Mouse (Mus musculus) cerebellum, adult 9-10 months (tissue): ENCODE measurements around the gene Astn2.
"Not testable (repeated sequence)": the region's sequence is repeated elsewhere in the genome, so short reads cannot be mapped to it uniquely, and the experiment has no call there.

ENCODE experiments used
- DNase-seq: peaks from one replicate; pipeline ENCODE4 v3.0.0; 2022

Gene Astn2

DNA sequence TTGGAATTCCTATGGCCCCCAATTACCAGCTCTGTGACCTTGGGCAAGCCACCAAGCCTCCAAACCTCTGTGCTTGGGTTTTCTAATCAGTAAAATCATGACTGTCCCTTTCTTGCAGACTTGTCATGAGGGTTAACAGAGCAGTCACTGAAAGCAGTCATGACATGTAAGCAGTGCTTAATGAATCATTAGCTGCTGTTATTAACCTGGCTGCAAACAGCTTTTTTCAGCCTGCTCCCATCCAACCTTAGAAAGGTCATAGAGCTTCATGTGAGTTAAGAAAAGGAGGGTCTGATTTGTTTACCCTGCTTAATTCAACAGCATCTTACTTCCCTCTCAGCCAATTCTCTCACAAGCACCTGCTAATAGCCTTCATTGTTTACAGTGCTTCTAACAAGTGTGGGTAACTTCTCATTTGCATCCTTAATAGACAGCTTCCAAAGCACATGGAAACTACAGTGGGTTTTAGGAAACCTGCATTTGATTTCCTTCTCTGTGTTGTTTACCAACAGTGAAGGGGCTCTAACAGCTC lies 661.2 kb downstream of the Astn2 start:
- DNase-seq = no peak

DNA sequence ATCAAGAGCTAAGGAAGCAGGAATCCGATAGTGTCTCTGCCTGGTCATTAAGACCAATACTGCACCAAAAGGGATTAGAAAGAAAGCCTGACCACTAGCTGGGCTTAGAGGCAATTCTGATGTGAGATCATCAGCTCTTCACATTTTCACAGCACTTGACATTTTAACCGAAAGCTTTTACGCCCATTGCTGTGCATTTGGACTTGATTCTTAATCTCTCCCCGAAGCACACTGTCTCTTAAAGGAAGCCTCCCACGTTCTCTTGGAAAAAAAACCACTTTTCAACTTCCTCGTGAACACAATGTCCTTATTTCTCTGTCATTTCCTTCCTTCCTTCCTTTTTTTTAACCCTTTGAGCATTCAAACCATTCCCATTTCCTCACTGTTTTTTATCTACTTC lies 680.0 kb downstream of the Astn2 start:
- no peak for DNase-seq

DNA sequence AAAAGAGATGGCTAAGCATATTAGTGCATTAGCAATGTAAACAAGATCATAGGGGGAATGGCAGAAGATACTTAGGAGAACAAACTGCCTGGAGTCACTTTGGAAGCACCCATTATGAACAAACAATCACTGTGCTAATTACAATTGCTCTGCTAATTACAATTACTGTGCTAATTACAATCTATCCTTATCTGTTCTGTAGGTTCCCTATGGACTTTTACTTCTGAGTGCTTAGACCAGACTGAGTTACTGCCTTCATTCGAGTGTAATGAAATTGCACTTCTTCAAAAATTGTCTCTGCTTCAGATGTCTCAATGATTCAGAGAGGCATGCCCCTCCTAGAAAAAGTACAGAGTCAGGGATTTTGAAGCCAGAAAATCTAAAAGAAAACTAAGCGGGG lies 684.8 kb downstream of the Astn2 start:
- DNase-seq = no peak

DNA sequence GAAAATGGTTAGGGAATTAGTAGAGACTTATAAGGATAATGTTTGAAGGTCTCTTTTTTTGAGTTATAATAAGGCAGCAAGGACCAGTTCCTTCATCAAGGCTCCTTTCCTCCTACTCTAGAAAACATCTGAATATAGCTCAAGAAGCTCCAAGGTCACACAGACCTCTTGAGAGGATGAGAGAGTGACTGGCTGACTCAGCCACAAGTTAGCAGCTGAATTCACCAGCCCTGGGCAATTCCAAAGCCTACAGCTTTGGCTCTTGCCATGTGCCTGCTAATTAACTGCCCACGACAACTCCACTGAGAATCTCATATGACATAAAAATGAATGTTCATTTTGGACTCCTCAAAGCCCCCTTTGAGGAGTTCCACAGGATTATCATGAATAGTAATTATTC lies 686.5 kb downstream of the Astn2 start:
- no peak for DNase-seq

DNA sequence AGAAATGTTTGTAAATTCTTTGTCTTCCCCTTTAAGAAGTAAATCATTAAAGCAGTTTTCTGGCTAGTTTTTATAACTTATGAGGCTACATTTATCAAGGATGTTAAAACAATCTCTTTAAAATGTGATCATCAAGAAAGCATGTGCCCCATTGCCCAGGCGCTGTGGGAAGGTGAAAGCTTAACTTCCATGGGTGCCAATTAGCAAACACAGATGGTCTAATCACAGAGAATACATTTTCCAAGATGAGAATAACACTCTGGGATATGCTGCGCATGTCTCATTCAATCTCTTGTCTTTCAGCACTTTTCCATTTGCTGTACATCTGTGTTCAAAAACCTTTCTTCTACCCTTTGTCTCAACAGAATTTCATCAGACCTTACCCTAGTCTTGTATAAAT lies 688.3 kb downstream of the Astn2 start:
- DNase-seq = peak; percentile 71

DNA sequence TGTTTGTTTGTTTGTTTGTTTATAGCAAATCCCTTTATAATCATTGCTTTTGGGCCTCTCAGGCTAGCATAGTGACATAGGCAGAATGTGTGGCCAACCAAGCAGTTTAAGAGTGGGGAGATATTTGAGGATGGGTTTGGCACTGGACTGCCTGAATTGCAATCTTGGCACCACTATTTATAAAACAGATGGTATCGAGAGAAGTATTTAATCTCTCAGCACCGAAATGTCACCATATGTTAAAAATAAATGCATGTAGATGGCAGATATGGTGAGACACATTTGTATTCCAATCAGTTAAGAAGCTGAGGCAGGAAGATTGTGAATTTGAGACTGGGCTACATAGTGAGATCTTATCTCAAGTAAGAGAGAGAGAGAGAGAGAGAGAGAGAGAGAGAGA lies 692.7 kb downstream of the Astn2 start:
- peak; percentile 97 for DNase-seq

DNA sequence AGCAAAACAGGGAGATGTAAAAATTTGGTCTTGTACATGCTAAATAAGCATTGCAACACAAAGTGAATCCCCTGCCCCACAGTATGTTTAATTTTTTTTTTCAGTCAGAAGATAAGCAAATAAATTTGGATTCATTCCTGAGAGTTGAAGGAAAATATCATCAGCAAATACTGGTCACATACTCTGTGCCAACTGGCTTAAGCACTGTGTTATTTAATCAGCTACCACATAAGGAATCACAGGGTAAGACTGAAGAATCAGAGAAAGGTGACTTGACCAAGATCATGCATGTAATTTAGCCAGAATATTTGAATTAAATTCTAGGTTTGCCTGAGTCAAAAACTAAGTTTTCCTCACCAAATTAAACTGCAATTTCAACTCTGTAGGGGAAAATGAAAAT lies 693.8 kb downstream of the Astn2 start:
- DNase-seq = peak; percentile 65

DNA sequence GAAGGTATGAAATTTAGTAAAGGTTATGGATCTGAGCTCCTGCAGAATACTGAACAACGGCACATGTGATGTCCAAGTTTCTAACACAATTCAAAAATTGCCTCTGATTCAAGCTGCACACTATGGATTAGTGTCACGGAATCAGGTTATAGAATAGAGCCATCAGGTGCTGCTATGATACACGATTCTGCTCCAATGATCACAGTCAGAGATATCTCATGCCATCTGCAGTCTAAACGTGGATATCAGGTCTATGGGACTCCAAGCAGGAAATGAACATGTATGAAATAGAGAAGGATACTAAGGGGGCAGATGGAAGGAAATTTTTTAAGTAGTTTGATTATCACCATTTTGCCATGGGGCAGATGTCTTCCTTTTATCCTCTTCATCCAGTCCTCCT lies 702.6 kb downstream of the Astn2 start:
- DNase-seq = peak; percentile 63

DNA sequence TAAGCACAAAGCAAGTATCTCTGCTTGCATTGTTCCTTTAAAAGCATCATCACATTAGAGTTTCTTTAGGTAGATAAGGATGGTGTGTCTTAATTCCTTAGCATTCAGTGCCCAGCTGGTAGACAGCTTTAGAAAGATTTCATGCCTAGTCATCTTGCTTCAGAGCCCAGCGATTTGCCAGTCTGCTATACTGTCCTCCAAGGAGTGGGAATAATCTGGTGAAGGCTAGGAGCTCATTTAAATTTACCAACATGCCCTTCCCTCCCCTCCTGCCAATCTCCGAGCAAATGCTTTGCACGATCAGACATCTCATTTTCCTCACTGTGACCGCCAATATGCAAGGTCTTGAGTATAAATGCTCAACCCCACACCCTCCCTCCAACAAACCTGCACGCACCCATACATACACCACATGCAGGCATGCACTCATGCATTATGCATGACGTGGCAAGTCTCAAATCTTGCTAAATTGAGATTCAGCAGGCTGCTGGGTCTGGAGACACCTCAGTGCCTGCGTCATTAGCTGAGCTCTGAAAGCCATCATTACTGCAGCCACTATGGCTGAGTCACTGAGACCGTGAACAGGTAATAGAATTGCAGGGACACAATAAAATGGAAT lies 704.6 kb downstream of the Astn2 start:
- DNase-seq = no peak

DNA sequence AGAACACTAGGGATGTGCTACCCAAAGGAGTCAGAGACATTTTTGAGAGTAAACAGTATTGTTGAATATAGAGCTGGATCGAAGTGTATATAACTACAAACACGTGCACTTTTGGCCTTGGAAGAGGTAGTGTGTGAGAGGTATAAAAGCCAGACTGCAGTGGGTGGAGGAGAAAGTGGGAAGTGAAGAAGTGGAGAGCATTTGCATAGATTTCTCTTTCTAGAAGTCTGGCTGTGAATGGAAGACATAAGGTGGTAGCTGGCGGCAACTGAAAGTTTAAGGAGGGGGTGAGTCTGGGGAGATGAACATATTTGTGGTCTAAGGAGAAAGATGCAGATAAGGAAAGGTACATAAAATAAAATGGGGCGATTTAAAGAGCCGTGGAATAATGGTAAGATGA lies 709.2 kb downstream of the Astn2 start:
- no peak for DNase-seq

DNA sequence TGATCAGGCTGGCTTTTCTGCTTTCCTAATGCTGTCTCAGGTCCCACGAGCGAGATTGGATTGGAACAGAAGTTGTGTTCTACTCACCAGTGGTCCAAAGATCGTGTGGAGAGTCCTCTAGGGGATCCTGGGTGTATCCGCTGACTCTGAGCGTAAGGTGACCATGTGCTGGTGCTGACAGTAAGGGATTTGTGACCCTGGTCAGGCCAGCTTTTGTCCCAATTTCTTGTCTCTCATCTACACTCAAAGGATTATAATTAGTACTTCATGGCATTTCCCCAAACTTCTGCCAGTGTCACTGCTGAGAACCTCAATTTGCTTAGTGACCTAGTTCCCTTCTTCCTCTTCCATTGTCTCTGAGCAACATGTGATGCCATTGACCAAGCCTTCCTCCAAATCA lies 710.4 kb downstream of the Astn2 start:
- peak; percentile 84 for DNase-seq

DNA sequence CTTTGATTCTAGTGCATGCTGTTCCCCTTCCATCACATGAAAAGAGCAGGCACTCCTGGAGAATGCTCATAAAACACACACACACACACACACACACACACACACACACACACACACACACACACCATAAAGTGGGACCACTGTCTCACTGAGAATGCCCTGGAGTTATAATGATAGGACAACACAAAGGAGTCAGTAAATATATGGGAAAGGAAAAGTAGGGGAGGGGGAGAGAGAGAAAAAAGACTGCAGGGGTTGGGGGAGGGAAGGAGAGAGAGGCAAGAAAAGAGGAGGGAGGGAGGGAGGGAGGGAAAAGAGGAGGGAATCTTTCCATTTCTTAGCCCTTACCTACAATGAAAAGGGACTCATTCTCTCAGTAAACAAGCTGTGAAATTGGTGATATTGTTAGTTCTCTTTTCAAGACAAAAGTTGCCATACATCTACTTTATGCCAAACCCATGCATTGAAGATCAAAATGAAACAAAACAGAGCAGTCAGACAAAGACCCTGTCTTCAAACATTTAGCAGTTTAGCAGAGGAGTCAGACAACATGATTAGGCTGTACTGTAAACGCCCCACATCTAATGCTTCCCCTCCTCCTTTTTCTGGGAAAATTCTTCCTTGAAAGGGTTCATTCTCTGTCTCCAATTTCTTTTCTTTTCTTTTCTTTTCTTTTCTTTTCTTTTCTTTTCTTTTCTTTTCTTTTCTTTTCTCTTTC lies 717.2 kb downstream of the Astn2 start:
- DNase-seq = no peak

DNA sequence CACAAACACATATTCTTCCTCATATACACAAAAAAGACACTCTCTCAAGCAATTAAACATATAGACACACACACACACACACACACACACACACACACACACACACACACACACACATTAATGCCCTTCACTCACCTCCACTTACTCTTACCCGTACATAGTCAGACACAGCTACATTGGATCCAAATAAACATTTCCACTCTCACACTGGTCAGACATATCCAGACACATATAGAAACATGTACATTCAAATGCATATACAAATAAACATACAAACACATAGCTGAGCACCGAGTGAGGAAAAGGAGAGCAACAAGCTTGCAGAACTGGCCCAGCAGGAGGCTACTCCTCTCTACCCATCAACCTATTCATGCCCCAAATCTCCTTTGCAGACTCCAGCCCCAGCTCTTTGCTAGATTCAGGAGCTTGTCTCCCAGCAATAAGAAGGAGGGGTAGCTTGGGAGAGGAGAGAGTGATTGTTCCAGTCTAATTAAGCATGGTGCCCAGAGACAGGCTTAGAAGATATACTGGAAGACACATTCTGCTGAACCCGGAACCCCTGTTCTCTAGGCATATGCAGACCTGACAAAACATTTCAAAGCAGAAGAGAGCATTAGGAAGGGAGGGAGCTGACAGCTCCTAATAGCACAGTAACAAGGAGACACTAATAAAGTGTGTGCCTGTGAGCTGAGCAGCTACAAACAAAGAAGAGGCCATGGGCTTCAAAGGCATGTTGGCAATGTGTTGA lies 718.0 kb downstream of the Astn2 start:
- DNase-seq = no peak

DNA sequence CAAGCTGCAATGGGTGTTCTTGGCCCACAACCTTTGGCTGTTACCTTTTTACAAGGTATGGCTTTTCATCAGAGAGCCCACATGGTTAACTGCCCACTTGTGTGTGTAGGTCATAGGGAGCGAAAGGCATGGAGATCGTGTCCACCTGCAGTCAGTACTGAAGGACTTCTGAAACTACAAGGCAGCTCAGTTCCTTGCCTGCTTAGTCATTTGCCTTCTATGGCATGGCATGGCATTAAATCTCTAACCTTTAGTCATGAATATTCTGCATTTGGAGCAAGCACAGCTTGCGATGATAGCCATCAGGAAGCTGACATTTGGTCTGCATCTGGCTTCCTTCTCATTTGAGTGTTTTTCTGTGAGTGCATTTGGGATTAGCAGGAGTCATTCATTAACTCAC lies 720.0 kb downstream of the Astn2 start:
- DNase-seq = no peak

DNA sequence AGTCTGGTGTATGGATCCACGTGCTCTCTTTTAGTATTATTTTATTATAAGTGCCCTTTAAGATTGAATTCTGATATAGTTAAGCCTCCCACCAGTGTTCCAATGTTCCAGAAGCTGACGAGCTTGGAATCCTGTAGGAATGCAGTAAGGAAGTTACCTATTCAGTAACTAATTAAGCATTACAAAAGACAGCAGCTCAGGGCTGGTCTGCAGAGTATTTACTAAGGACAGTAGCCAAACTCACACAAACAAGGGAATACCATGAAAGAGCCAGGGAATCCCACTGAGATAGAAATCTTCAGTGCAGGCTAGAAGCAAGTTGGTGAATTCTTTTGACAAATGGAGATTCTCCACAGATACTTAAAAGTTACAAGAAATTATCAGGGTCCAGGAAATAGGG lies 724.6 kb downstream of the Astn2 start:
- DNase-seq = not testable (repeated sequence)

DNA sequence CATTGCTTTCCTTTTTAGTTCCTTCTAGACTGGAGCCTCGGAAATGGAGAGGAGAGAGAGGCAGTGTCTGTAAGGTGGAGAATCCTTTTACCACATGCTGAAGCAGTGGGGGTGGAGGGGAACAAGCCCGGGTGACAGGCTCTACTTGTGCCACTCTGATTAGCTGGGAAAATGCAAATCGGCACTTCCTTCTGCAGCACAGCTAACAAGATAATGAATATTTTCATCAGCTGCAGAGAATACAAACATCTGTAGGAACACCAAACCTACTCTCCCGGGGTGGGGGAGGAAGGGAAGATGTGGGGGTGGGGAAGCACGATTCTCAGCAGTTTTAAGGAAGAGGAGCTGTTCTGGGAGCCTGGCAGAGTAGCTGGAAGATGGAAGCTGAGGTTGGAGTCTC lies 725.5 kb downstream of the Astn2 start:
- DNase-seq = no peak

DNA sequence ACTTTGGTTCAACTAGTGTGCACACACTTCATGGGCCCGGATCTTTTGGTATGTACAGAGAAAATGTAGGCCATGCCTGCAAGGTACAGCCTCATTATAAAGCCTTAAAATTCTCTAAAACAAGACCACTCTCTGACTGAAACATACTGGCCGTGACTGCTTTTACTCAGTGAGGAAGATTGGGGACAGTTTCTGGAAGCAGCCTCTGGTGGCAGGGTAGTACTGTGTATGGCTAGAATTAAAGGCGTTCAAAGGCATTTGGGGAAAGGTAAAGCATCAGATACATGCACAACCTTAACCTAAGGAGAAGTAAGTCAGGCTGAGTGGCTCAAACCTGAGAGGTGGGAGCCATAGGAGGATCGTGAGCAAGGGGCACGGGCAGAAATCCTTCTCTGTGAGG lies 725.9 kb downstream of the Astn2 start:
- DNase-seq = no peak

DNA sequence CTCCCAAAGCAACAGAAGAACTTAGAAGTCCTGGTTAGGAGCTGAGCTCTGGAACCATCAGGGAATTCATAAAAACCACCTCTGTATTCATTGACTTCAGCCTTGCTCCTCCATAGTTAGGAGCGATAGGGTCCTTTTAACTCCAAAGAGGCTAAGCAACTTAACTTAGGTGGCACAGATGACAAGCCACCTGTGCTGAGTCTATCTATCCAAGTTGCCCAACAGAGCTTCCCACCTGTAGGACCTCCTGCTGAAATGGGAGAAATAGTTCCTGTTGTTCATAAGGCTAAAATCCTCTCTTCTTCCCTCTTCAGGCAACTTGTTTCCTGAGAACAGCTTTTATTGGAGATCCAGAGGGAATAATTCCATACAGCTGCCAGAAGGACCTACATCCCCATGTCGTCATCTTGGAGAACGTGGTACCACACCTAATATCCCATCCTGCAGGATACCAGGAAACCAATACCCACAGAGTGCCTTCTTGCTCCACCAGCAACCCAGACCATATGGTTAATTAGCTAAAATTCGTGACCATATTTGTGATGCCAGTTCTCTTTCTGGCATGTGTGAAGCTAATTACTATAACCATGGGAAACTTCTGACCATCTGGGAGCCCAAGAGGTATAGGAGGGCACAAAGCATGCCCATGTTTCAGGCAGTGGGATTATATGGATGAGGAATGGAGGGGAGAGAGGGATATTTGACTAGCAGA lies 730.0 kb downstream of the Astn2 start:
- DNase-seq = peak; percentile 97

DNA sequence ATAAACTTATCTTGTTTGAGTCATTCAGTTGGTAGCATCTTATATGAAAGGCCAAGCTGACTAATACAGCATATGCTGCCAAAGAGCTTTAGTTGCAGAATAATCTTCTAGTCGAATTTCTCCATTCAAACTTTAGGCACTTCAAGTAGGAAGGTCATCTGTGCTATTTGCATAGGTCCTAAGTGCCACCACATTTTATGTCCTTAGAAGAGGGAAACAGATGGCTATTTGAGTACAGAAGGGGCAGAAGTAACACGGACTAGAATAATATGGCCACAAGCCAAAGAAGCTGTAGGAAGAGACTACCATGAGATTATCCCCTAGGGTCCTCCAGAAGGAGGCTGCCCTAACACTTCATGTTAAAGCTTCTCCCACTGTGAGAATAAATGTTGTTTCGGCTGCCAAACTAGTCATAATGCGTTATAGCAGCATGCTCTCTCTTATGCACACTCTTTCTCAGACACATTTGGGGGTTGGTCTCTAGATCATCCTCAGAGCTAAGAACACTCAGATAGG lies 730.9 kb downstream of the Astn2 start:
- DNase-seq = peak; percentile 72

DNA sequence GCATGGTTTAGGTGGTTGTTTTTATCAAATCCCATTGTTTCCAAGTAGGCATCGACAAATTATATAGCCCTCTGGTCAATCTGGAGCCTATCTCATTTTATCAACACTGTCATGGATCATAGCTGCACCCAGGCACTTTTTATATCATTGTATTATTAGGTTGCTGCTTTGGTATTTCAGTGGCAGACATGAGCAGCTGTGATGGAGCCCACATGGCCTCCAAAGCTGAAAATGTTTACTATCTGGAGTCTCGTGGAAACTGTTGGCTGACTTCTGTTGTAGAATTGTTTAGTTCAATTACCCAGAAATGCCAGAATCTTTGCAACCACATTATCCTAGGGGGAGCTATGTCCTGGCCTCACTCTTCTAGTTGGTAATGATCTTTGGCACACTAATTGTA lies 732.1 kb downstream of the Astn2 start:
- DNase-seq = no peak

DNA sequence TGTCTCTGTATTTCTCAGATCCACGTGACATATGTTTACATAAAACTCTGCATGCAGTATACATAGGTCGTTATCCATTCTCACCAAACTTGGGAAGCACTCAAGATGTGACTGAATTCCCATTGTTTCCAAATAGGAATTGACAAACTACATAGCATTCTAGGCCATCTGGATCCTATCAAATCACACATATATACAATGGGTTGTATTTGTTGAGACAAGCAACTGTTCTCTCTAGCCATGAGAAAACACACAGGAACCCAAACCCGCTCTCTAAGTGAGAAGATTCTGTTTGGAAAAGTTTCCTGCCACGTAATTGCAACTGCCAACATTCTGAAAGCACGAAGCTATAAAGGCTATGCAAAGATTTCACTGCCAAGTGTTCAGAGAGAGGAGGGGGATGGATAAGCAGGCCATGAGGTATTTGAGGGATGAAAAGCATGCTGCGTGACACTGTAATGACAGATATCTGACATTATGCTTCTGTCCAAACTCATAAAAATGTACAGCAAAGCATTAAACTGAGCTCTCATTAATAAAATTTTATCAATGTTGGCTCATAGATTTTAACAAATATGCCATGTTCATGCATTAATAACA lies 732.7 kb downstream of the Astn2 start:
- no peak for DNase-seq

DNA sequence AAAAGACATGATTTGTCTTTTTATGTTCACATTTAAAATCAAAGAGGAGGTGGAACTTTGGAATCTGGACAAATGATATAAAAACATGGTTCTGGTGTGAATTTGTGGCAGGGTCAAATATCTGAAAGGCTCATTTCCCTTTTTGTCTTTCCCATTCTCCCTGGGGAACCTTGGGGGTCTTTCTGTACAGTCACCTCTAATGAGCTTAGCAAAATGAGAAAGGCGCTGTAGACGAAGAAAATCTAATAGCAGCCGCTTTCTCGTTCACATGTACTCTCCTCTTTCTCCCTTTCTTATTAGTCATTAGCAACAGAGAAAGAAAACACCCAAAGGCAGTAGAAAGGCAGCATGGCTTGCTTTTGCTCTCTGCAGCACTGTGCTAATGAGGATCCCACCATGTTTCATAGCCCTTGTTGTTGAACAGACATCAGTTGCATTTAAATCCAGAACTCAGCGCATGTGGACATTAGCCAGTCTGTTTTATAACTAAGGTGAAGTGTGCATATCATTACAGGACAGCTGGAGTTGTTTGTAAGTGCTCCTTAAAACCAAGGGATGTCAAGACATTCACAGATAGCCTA lies 737.3 kb downstream of the Astn2 start:
- no peak for DNase-seq
